Mouse (Mus musculus) limb, embryonic 13.5 days (tissue): ENCODE measurements around the gene Cd72. TPM values are rescaled to one million over a fixed set of nuclear protein-coding genes. Genes with fewer than 3 reads are reported as not detected.

ENCODE experiments used
- ATAC-seq: fragments of 200-750 bp; cut with Nextera tagmentation; 2 replicates; pipeline ENCODE4 v1.8.0; 2017; ENCODE audit warnings: low read depth, moderate number of reproducible peaks, moderate TSS enrichment; ENCODE audit not compliant: low FRiP score
- H3K27ac ChIP-seq: fragments of 300-500 bp; sonication (generic); 2 replicates; pipeline ENCODE4 v1.5.1; 2015; ENCODE audit warnings: inconsistent platforms, mild to moderate bottlenecking, moderate library complexity
- H3K27me3 ChIP-seq: fragments of 300-500 bp; sonication (generic); 2 replicates; pipeline ENCODE4 v1.6.1; 2015; ENCODE audit warnings: mild to moderate bottlenecking, inconsistent platforms
- H3K36me3 ChIP-seq: fragments of 300-500 bp; sonication (generic); 2 replicates; pipeline ENCODE4 v1.6.1; 2015; ENCODE audit warnings: inconsistent platforms, mild to moderate bottlenecking, moderate library complexity
- H3K4me1 ChIP-seq: fragments of 300-500 bp; sonication (generic); 2 replicates; pipeline ENCODE4 v1.6.1; 2015; ENCODE audit warnings: inconsistent platforms
- H3K4me2 ChIP-seq: fragments of 300-500 bp; sonication (generic); replicated peaks from 2 replicates; pipeline ENCODE4 v1.6.1; 2015; ENCODE audit warnings: inconsistent platforms, mild to moderate bottlenecking, moderate library complexity
- H3K4me3 ChIP-seq: fragments of 300-500 bp; sonication (generic); 2 replicates; pipeline ENCODE4 v1.5.1; 2015; ENCODE audit warnings: moderate library complexity, mild to moderate bottlenecking, inconsistent platforms
- H3K9ac ChIP-seq: fragments of 300-500 bp; sonication (generic); 2 replicates; pipeline ENCODE4 v1.6.1; 2015; ENCODE audit warnings: mild to moderate bottlenecking, inconsistent platforms
- H3K9me3 ChIP-seq: fragments of 300-500 bp; sonication (generic); 2 replicates; pipeline ENCODE4 v1.6.1; 2016; ENCODE audit warnings: inconsistent platforms
- WGBS: fragments of 180-500 bp; shearing (Covaris S2); methylation state at CpG from one replicate; pipeline ENCODE4 v1.1.7; 2015; 5-methylcytosine and 5-hydroxymethylcytosine counted together
- polyA plus RNA-seq: library from polyadenylated mRNA; unstranded; fragments of >200 nt; fragmentation: Nextera tagmentation; extraction: Ambion mirVana; gene quantifications from 2 replicates; pipeline ENCODE4 v1.2.1, GENCODE M21; 2015

Gene Cd72
- polyA plus RNA-seq, 1 experiment from 2014 or later: 3.0 TPM

- Histone ChIP-seq H3K27ac (no peak overlapping the region), H3K9ac (no peak overlapping the region), H3K4me2 (no peak overlapping the region), H3K4me3 (no peak overlapping the region), H3K4me1 (peaks cover 44% of the 10 kb centered on the region), H3K36me3 (peaks cover 59% of the 10 kb centered on the region), H3K27me3 (peaks cover 75% of the 10 kb centered on the region), H3K9me3 (no peaks in the 10 kb centered on the region)
- WGBS: 79% methylated on average over 9 of the region's 9 CpGs
- no peak for ATAC-seq
Measured at GRCm38 (mm10) chr4:43424072-43424471, 30.4 kb downstream of the Cd72 start.

- H3K36me3 ChIP-seq: peaks cover 63% of the 10 kb centered on the region
- H3K9ac ChIP-seq: no peak overlapping the region
- no peak overlapping the region for H3K4me2 ChIP-seq
- H3K4me3 ChIP-seq: no peak overlapping the region
- no peak overlapping the region for H3K27ac ChIP-seq
- peaks cover 68% of the 10 kb centered on the region for H3K27me3 ChIP-seq
- 90% methylated on average over 20 of the region's 20 CpGs for WGBS
- no peaks in the 10 kb centered on the region for H3K9me3 ChIP-seq
- no peak for ATAC-seq
- peaks cover 37% of the 10 kb centered on the region for H3K4me1 ChIP-seq
Measured at GRCm38 (mm10) chr4:43423267-43423934, 31.0 kb downstream of the Cd72 start.

GRCm38 (mm10) chr4:43421632-43422240, 32.7 kb downstream of the Cd72 start:
- Histone ChIP-seq H3K9ac (no peak overlapping the region), H3K9me3 (no peaks in the 10 kb centered on the region), H3K4me3 (no peak overlapping the region), H3K27me3 (peaks cover 51% of the 10 kb centered on the region), H3K4me2 (no peak overlapping the region), H3K36me3 (peaks cover 77% of the 10 kb centered on the region), H3K4me1 (peaks cover 29% of the 10 kb centered on the region), H3K27ac (no peak overlapping the region)
- WGBS: 80% methylated on average over 28 of the region's 28 CpGs
- no peak for ATAC-seq

GRCm38 (mm10) chr4:43420305-43420704, 34.1 kb downstream of the Cd72 start:
- H3K27me3 ChIP-seq: peaks cover 37% of the 10 kb centered on the region
- H3K27ac ChIP-seq: no peak overlapping the region
- no peaks in the 10 kb centered on the region for H3K9me3 ChIP-seq
- peaks cover 77% of the 10 kb centered on the region for H3K36me3 ChIP-seq
- no peak overlapping the region for H3K4me2 ChIP-seq
- ATAC-seq: no peak
- H3K4me3 ChIP-seq: no peak overlapping the region
- H3K9ac ChIP-seq: 0 out of 2 replicates have a peak overlapping the region, but pooled peaks have one; percentile 13
- 8% methylated on average over 6 of the region's 6 CpGs for WGBS
- peaks cover 15% of the 10 kb centered on the region for H3K4me1 ChIP-seq

GRCm38 (mm10) chr4:43419801-43420281, 34.6 kb downstream of the Cd72 start:
- Histone ChIP-seq H3K4me1 (0 out of 2 replicates have a peak, but pooled peaks cover 12% of the 10 kb centered on the region), H3K9me3 (no peaks in the 10 kb centered on the region), H3K27me3 (peaks cover 32% of the 10 kb centered on the region), H3K9ac (0 out of 2 replicates have a peak overlapping the region, but pooled peaks have one; percentile 13), H3K27ac (no peak overlapping the region), H3K4me3 (no peak overlapping the region), H3K36me3 (peaks cover 77% of the 10 kb centered on the region), H3K4me2 (no peak overlapping the region)
- 59% methylated on average over 9 of the region's 9 CpGs for WGBS
- no peak for ATAC-seq

- Histone ChIP-seq H3K27me3 (peaks cover 25% of the 10 kb centered on the region), H3K36me3 (peaks cover 75% of the 10 kb centered on the region), H3K4me2 (no peak overlapping the region), H3K9me3 (no peaks in the 10 kb centered on the region), H3K4me1 (0 out of 2 replicates have a peak, but pooled peaks cover 12% of the 10 kb centered on the region), H3K27ac (no peak overlapping the region), H3K4me3 (no peak overlapping the region), H3K9ac (no peak overlapping the region)
- WGBS: 60% methylated on average over 15 of the region's 15 CpGs
- ATAC-seq: no peak
Measured at GRCm38 (mm10) chr4:43418973-43419656, 35.3 kb downstream of the Cd72 start.

GRCm38 (mm10) chr4:43418450-43418849, 36.0 kb downstream of the Cd72 start:
- H3K4me1 ChIP-seq: 0 out of 2 replicates have a peak, but pooled peaks cover 12% of the 10 kb centered on the region
- H3K9me3 ChIP-seq: no peaks in the 10 kb centered on the region
- H3K4me2 ChIP-seq: no peak overlapping the region
- 78% methylated on average over 4 of the region's 4 CpGs for whole genome bisulfite sequencing
- H3K27ac ChIP-seq: no peak overlapping the region
- no peak overlapping the region for H3K4me3 ChIP-seq
- H3K9ac ChIP-seq: no peak overlapping the region
- H3K27me3 ChIP-seq: peaks cover 18% of the 10 kb centered on the region
- peaks cover 71% of the 10 kb centered on the region for H3K36me3 ChIP-seq
- no peak for ATAC-seq

GRCm38 (mm10) chr4:43417269-43418062, 37.0 kb downstream of the Cd72 start:
- Histone ChIP-seq H3K27me3 (peaks cover 9% of the 10 kb centered on the region), H3K36me3 (peaks cover 69% of the 10 kb centered on the region), H3K4me3 (no peak overlapping the region), H3K4me1 (0 out of 2 replicates have a peak, but pooled peaks cover 12% of the 10 kb centered on the region), H3K9me3 (no peaks in the 10 kb centered on the region), H3K9ac (no peak overlapping the region; the same call in 1 of the 2 replicates), H3K4me2 (no peak overlapping the region), H3K27ac (no peak overlapping the region)
- WGBS: 84% methylated on average over 16 of the region's 16 CpGs
- ATAC-seq: no peak

- Histone ChIP-seq H3K27me3 (no peaks in the 10 kb centered on the region), H3K4me3 (no peak overlapping the region), H3K9ac (no peak overlapping the region), H3K27ac (no peak overlapping the region), H3K4me1 (0 out of 2 replicates have a peak, but pooled peaks cover 12% of the 10 kb centered on the region), H3K36me3 (peaks cover 55% of the 10 kb centered on the region), H3K4me2 (no peak overlapping the region), H3K9me3 (no peaks in the 10 kb centered on the region)
- ATAC-seq: no peak
- 94% methylated on average over 22 of the region's 22 CpGs for WGBS
Measured at GRCm38 (mm10) chr4:43416071-43416490, 38.3 kb downstream of the Cd72 start.

- 88% methylated on average over 29 of the region's 29 CpGs for whole genome bisulfite sequencing
- no peak overlapping the region for H3K4me3 ChIP-seq
- peaks cover 54% of the 10 kb centered on the region for H3K36me3 ChIP-seq
- 0 out of 2 replicates have a peak, but pooled peaks cover 12% of the 10 kb centered on the region for H3K4me1 ChIP-seq
- ATAC-seq: no peak
- H3K27ac ChIP-seq: no peak overlapping the region
- H3K27me3 ChIP-seq: no peaks in the 10 kb centered on the region
- H3K4me2 ChIP-seq: no peak overlapping the region
- no peak overlapping the region for H3K9ac ChIP-seq
- H3K9me3 ChIP-seq: no peaks in the 10 kb centered on the region
Measured at GRCm38 (mm10) chr4:43415221-43416070, 39.0 kb downstream of the Cd72 start.

- no peaks in the 10 kb centered on the region for H3K27me3 ChIP-seq
- H3K4me2 ChIP-seq: no peak overlapping the region
- H3K36me3 ChIP-seq: peaks cover 54% of the 10 kb centered on the region
- H3K4me3 ChIP-seq: no peak overlapping the region
- no peaks in the 10 kb centered on the region for H3K9me3 ChIP-seq
- H3K27ac ChIP-seq: no peak overlapping the region
- no peak for ATAC-seq
- WGBS: 90% methylated on average over 14 of the region's 14 CpGs
- 0 out of 2 replicates have a peak, but pooled peaks cover 7% of the 10 kb centered on the region for H3K4me1 ChIP-seq
- no peak overlapping the region for H3K9ac ChIP-seq
Measured at GRCm38 (mm10) chr4:43414761-43415160, 39.7 kb downstream of the Cd72 start.
